Mouse (Mus musculus) thymus, adult 2 months (tissue): ENCODE results near the gene Ltbp3.

Source experiments
- CTCF ChIP-seq: fragments of 200-500 bp; IDR thresholded peaks from 2 replicates; pipeline ENCODE4 v1.5.1; 2012; ENCODE audit warnings: mild to moderate bottlenecking, control low read depth, low read length, moderate library complexity, borderline replicate concordance; ENCODE audit not compliant: control insufficient read depth, poor library complexity, insufficient read depth; ENCODE audit errors: extremely low read depth
- POLR2A ChIP-seq: fragments of 200-500 bp; IDR thresholded peaks from 2 replicates; pipeline ENCODE4 v1.6.1; 2012; ENCODE audit warnings: mild to moderate bottlenecking, low read length, control low read depth, moderate library complexity; ENCODE audit not compliant: control insufficient read depth, poor library complexity, insufficient read depth; ENCODE audit errors: extremely low read depth

- TF ChIP-seq POLR2A (no peak), CTCF (no peak)
These were observed 66.1 kb downstream of the Ltbp3 start for GRCm38 (mm10) chr19:5806809-5807205.
